Mouse (Mus musculus) cerebellum, adult 2 months (tissue): ENCODE results near the gene Mettl23.

Experiments used
- CTCF ChIP-seq: fragments of 200-500 bp; IDR thresholded peaks from 2 replicates; pipeline ENCODE4 v1.5.1; 2011; ENCODE audit warnings: low read depth, mild to moderate bottlenecking, control low read depth, low read length, moderate library complexity, borderline replicate concordance; ENCODE audit not compliant: insufficient read depth
- POLR2A ChIP-seq: fragments of 200-500 bp; IDR thresholded peaks from 2 replicates; pipeline ENCODE4 v1.6.1; 2011; ENCODE audit warnings: low read length, control low read depth, borderline replicate concordance; ENCODE audit not compliant: insufficient read depth

DNA sequence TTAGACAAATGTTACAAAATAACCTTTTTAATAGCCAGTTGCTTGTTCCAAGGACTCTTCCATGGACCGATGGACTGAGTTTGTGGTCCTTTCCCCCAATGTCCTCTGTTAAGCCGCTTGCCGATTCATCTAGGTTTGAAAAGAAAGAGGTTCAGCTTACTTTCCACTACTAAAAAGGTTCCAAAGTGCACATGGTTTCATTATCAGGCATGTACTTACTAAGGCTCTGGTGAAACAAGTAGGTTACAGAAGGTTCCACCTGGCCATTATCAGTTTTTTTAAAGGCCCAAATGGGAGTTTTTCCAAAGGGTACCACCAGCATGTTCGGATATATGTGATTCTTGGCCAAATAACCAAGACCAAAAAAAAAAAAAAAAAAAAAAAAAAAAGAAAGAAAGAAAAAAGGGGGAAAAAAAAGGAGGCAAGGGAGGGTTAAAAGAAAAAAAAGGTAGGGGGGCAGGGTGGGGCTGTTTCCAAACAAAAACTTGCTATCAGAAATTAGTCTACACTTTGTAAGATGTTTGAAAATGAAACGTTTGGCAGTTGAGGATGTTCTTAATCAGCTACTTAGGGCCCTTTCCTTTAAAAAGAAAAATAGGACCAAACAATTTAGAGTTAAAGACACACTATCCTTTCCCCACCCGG, 7.9 kb downstream of the Mettl23 start:
- no peak for TF ChIP-seq POLR2A
- TF ChIP-seq CTCF, result no peak
